26 mouse cellular contexts compared by ENCODE assay signal in the genomic region with DNA sequence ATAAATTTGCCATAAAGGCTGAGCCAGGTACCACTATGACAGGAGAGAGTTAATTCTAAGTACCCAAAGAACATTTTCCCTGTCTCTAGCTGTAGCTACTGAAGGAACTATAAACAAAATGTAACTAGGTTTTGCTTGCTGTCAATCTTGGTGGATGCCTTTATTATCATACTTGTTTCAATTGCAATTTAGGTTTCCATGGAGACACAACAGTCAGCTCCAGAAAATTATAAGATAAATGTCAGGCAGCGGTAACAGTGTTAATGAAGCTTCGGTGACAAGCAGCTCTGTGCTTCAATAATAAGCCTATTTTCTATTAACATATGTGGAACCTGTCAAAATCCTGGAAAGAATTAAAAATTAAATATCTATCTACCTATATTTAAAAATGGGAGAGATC.
"Had no signal": no experiment of that assay in that cellular context is flagged by ENCODE, and none has a peak within 500 bp of the region (broad histone marks: within the 10 kb centered on the region; RNA-seq: fewer than 3 reads in every experiment).

No protein-coding gene starts in this region.

- H3K9me3 ChIP-seq: hindbrain, embryonic 10.5 days; hindbrain, embryonic 12.5 days; intestine, embryonic 15.5 days; limb, embryonic 10.5 days; limb, embryonic 12.5 days; liver, embryonic 13.5 days; liver, embryonic 15.5 days had no signal

- H3K9ac ChIP-seq: hindbrain, embryonic 12.5 days; hindbrain, embryonic 14.5 days; intestine, embryonic 15.5 days; limb, embryonic 12.5 days; liver, embryonic 13.5 days; liver, embryonic 15.5 days had no signal

- H3K27ac ChIP-seq: heart, adult 2 months; hindbrain, embryonic 10.5 days; hindbrain, embryonic 12.5 days; hindbrain, embryonic 14.5 days; intestine, embryonic 15.5 days; layer of hippocampus, adult 2 months; left cerebral cortex, adult 2 months; limb, embryonic 10.5 days; limb, embryonic 12.5 days; liver, embryonic 13.5 days; liver, embryonic 15.5 days had no signal

- DNase-seq: gastrocnemius, postnatal 14 days; gastrocnemius, postnatal 36 days; heart, adult 2 months; heart, postnatal 10 days; heart, postnatal 4 days; kidney, adult 18-20 months; kidney, adult 8-10 months; kidney, postnatal 10 days; kidney, postnatal 25 days; kidney, postnatal 4 days; liver; liver, embryonic 13.5 days had no signal

- H3K4me1 ChIP-seq: limb, embryonic 10.5 days; limb, embryonic 12.5 days; liver, embryonic 13.5 days; liver, embryonic 15.5 days had no signal

- ATAC-seq: hindbrain, embryonic 16.5 days; inflammation-experienced regulatory T-cells, adult 6 months; intestine, embryonic 15.5 days; intestine, postnatal 0 days had no signal

- H3K4me3 ChIP-seq: heart, adult 2 months; hindbrain, embryonic 10.5 days; hindbrain, embryonic 12.5 days; intestine, embryonic 15.5 days; layer of hippocampus, adult 2 months; left cerebral cortex, adult 2 months; limb, embryonic 10.5 days; limb, embryonic 12.5 days; liver, embryonic 13.5 days; liver, embryonic 15.5 days had no signal

- H3K36me3 ChIP-seq: hindbrain, embryonic 10.5 days; hindbrain, embryonic 12.5 days; intestine, embryonic 15.5 days; limb, embryonic 10.5 days; limb, embryonic 12.5 days; liver, embryonic 13.5 days; liver, embryonic 15.5 days had no signal

- H3K27me3 ChIP-seq: hindbrain, embryonic 12.5 days; intestine, embryonic 15.5 days; limb, embryonic 12.5 days; liver, embryonic 13.5 days; liver, embryonic 15.5 days had no signal

- H3K4me2 ChIP-seq: heart, embryonic 11.5 days; hindbrain, embryonic 12.5 days; hindbrain, embryonic 14.5 days; intestine, embryonic 15.5 days; limb, embryonic 12.5 days; liver, embryonic 11.5 days; liver, embryonic 13.5 days; liver, embryonic 15.5 days had no signal
